Comparison of ENCODE assay signal across 22 mouse cellular contexts in the genomic region with DNA sequence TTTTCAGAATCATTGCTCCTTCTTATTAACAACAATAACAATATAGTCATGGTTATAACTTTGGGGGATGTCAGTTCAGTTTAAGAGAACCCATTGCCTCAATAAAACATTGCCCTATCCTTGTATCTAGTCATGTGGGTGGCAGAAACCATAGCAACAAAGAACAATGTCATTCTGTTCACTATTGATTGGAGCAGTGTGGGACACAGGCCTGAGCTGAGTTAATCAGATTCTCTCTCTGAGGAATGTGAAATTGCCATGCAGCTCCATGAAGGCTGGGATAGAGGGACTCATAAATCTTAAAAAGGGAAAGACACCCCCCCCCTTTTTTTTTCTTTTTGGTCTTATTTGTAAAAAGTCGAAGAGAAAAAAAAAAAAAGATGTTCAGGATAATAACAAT.
DNase-seq lines count a peak whose midpoint lies in the region; ATAC-seq lines count a peak whose summit lies in the region.
"Had no signal": no experiment of that assay in that cellular context is flagged by ENCODE, and none has a peak within 500 bp of the region (broad histone marks: within the 10 kb centered on the region; RNA-seq: fewer than 3 reads in every experiment).

No protein-coding gene starts in this region.

- H3K27ac ChIP-seq in forebrain, embryonic 12.5 days: no peak overlapping the region
- no peak overlapping the region for H3K27ac ChIP-seq in forebrain, embryonic 10.5 days
- H3K27ac ChIP-seq in hindbrain, embryonic 11.5 days (ENCODE audit: low read depth, low read length): no peak overlapping the region
- no peak overlapping the region for H3K27ac ChIP-seq in midbrain, embryonic 14.5 days (replicated peaks; ENCODE audit: low read depth, low read length)
- H3K27ac ChIP-seq: embryonic facial prominence, embryonic 15.5 days; heart, embryonic 10.5 days; layer of hippocampus, adult 2 months; limb, embryonic 15.5 days; liver, embryonic 15.5 days; macrophage had no signal

- no peaks in the 10 kb centered on the region for H3K27me3 ChIP-seq in forebrain, embryonic 12.5 days
- H3K27me3 ChIP-seq in forebrain, embryonic 10.5 days (ENCODE audit: poor library complexity, severe bottlenecking): no peaks in the 10 kb centered on the region
- H3K27me3 ChIP-seq in hindbrain, embryonic 11.5 days (ENCODE audit: control insufficient read depth, insufficient read depth, low read length): no peaks in the 10 kb centered on the region
- no peaks in the 10 kb centered on the region for H3K27me3 ChIP-seq in midbrain, embryonic 14.5 days (ENCODE audit: control insufficient read depth, insufficient read depth, low read length)
- H3K27me3 ChIP-seq: CH12.LX; embryonic facial prominence, embryonic 15.5 days; limb, embryonic 15.5 days; liver, embryonic 15.5 days had no signal

- H3K4me3 ChIP-seq in forebrain, embryonic 12.5 days (replicated peaks): no peak overlapping the region
- no peak overlapping the region for H3K4me3 ChIP-seq in forebrain, embryonic 10.5 days
- no peak overlapping the region for H3K4me3 ChIP-seq in hindbrain, embryonic 11.5 days (ENCODE audit: low read depth, low read length)
- H3K4me3 ChIP-seq in midbrain, embryonic 14.5 days (replicated peaks; ENCODE audit: low read depth, low read length): no peak overlapping the region
- H3K4me3 ChIP-seq: embryonic facial prominence, embryonic 15.5 days; heart, embryonic 10.5 days; layer of hippocampus, adult 2 months; limb, embryonic 15.5 days; liver, embryonic 15.5 days had no signal

- no peak overlapping the region for H3K4me2 ChIP-seq in forebrain, embryonic 12.5 days
- no peak overlapping the region for H3K4me2 ChIP-seq in hindbrain, embryonic 11.5 days (replicated peaks; ENCODE audit: low read depth, low read length)
- H3K4me2 ChIP-seq in midbrain, embryonic 14.5 days (ENCODE audit: low read length): no peak overlapping the region
- H3K4me2 ChIP-seq: embryonic facial prominence, embryonic 15.5 days; limb, embryonic 15.5 days; liver, embryonic 15.5 days had no signal

- WGBS in forebrain, embryonic 12.5 days: 50% methylated on average over 1 of the region's 1 CpGs
- WGBS in forebrain, embryonic 10.5 days: 86% methylated on average over 1 of the region's 1 CpGs
- WGBS in hindbrain, embryonic 11.5 days: 13% methylated on average over 1 of the region's 1 CpGs
- 33% methylated on average over 1 of the region's 1 CpGs for WGBS in midbrain, embryonic 14.5 days

- DNase-seq in forebrain, embryonic 10.5 days (ENCODE audit: extremely low spot score, low spot score): no peak
- peak; percentile 7 for DNase-seq in brain, adult 2 months (ENCODE audit: low read depth, low spot score)
- DNase-seq in hindbrain, embryonic 11.5 days (ENCODE audit: low spot score): peak; percentile 27
- peak; percentile 17 for DNase-seq in midbrain, embryonic 14.5 days
- DNase-seq in frontal cortex, postnatal 14 days (ENCODE audit: low spot score in 2 of 2): no peak
- DNase-seq in left cerebral cortex, adult 9 months (ENCODE audit: low spot score in 2 of 2): no peak
- DNase-seq in gastrocnemius, postnatal 14 days: no peak
- DNase-seq: adrenal gland, postnatal 36 days; cerebellum, adult 2 months; gastrocnemius, postnatal 36 days; kidney, adult 18-20 months; kidney, postnatal 14 days; layer of hippocampus, postnatal 36 days; thymus, postnatal 14 days had no signal

- H3K4me1 ChIP-seq in forebrain, embryonic 12.5 days: no peaks in the 10 kb centered on the region
- H3K4me1 ChIP-seq in forebrain, embryonic 10.5 days: no peaks in the 10 kb centered on the region
- H3K4me1 ChIP-seq in hindbrain, embryonic 11.5 days (replicated peaks; ENCODE audit: control insufficient read depth, insufficient read depth, low read length): no peaks in the 10 kb centered on the region
- no peaks in the 10 kb centered on the region for H3K4me1 ChIP-seq in midbrain, embryonic 14.5 days (ENCODE audit: control insufficient read depth, insufficient read depth, low read length)
- H3K4me1 ChIP-seq: embryonic facial prominence, embryonic 15.5 days; heart, embryonic 10.5 days; limb, embryonic 15.5 days; liver, embryonic 15.5 days had no signal

- no peaks in the 10 kb centered on the region for H3K9me3 ChIP-seq in forebrain, embryonic 12.5 days
- H3K9me3 ChIP-seq in forebrain, embryonic 10.5 days: no peaks in the 10 kb centered on the region
- no peaks in the 10 kb centered on the region for H3K9me3 ChIP-seq in hindbrain, embryonic 11.5 days (ENCODE audit: control insufficient read depth, low read length)
- no peaks in the 10 kb centered on the region for H3K9me3 ChIP-seq in midbrain, embryonic 14.5 days (ENCODE audit: control insufficient read depth, low read length)
- H3K9me3 ChIP-seq: embryonic facial prominence, embryonic 15.5 days; heart, embryonic 10.5 days; limb, embryonic 15.5 days; liver, embryonic 15.5 days had no signal

- H3K9ac ChIP-seq in forebrain, embryonic 12.5 days: no peak overlapping the region
- no peak overlapping the region for H3K9ac ChIP-seq in hindbrain, embryonic 11.5 days (ENCODE audit: low read depth, low read length)
- no peak overlapping the region for H3K9ac ChIP-seq in midbrain, embryonic 14.5 days (replicated peaks; ENCODE audit: low read length)
- H3K9ac ChIP-seq: embryonic facial prominence, embryonic 15.5 days; limb, embryonic 15.5 days; liver, embryonic 15.5 days had no signal

- intact Hi-C loops in gastrocnemius, postnatal 14 days (cut with DNase I; ENCODE audit: low total_unique reads): no loop called here

- H3K36me3 ChIP-seq in forebrain, embryonic 12.5 days (replicated peaks): no peaks in the 10 kb centered on the region
- H3K36me3 ChIP-seq in forebrain, embryonic 10.5 days (replicated peaks): no peaks in the 10 kb centered on the region
- no peaks in the 10 kb centered on the region for H3K36me3 ChIP-seq in hindbrain, embryonic 11.5 days (ENCODE audit: control insufficient read depth, insufficient read depth, low read length)
- no peaks in the 10 kb centered on the region for H3K36me3 ChIP-seq in midbrain, embryonic 14.5 days (ENCODE audit: control insufficient read depth, insufficient read depth, low read length)
- H3K36me3 ChIP-seq: embryonic facial prominence, embryonic 15.5 days; heart, embryonic 10.5 days; limb, embryonic 15.5 days; liver, embryonic 15.5 days had no signal

- peak; percentile 61; the same call in 1 of the 2 replicates for ATAC-seq in forebrain, embryonic 12.5 days (ENCODE audit: low FRiP score)
- peak; percentile 90 for ATAC-seq in hindbrain, embryonic 11.5 days (ENCODE audit: low FRiP score)
- no peak for ATAC-seq in midbrain, embryonic 14.5 days (ENCODE audit: low FRiP score, low TSS enrichment)

Comparison
In these comparisons a context has a peak if more than half of its experiments do, and no peak if none do; other contexts are left out.
1. DNase-seq: peak in brain, adult 2 months (single experiment), hindbrain, embryonic 11.5 days (single experiment) and midbrain, embryonic 14.5 days (single experiment); none in forebrain, embryonic 10.5 days (single experiment), frontal cortex, postnatal 14 days (0 of 2), left cerebral cortex, adult 9 months (0 of 2) and gastrocnemius, postnatal 14 days (single experiment).